ENCODE assay signal across 8 mouse cellular contexts in genomic region chr11:62576530-62577152, GRCm38 (mm10). TPM values are rescaled to one million over a fixed set of nuclear protein-coding genes. Genes with fewer than 3 reads are reported as not detected.
A peak's percentile ranks its signal among the peaks of the same experiment; 100 is the strongest.
DNase-seq lines count a peak whose midpoint lies in the region; ATAC-seq lines count a peak whose summit lies in the region.

No protein-coding gene starts in this region.

- no peak overlapping the region; the same call in 1 of the 2 replicates for H3K9ac ChIP-seq in neural tube, embryonic 11.5 days (ENCODE audit: low read length)
- peak overlapping the region; percentile 66 for H3K9ac ChIP-seq in liver, embryonic 12.5 days

- H3K27ac ChIP-seq in neural tube, embryonic 11.5 days (ENCODE audit: low read depth, low read length), result no peak overlapping the region
- H3K27ac ChIP-seq in hindbrain, embryonic 10.5 days, result no peak overlapping the region
- H3K27ac ChIP-seq in liver, embryonic 12.5 days, result peak overlapping the region; percentile 75

- peak overlapping the region; percentile 97 for H3K4me2 ChIP-seq in neural tube, embryonic 11.5 days (ENCODE audit: low read depth)
- peak overlapping the region; percentile 95 for H3K4me2 ChIP-seq in liver, embryonic 12.5 days

- peak overlapping the region; percentile 47 for H3K4me3 ChIP-seq in neural tube, embryonic 11.5 days (ENCODE audit: low read depth, low read length)
- H3K4me3 ChIP-seq in hindbrain, embryonic 10.5 days, result peak overlapping the region; percentile 69
- H3K4me3 ChIP-seq in liver, embryonic 12.5 days, result peak overlapping the region; percentile 64

- DNase-seq in neural tube, embryonic 11.5 days (ENCODE audit: low spot score), result no peak
- no peak for DNase-seq in neural tube, embryonic 10.5 days (ENCODE audit: extremely low spot score, low spot score)
- no peak for DNase-seq in hindbrain, embryonic 10.5 days (ENCODE audit: low spot score)
- peak; percentile 64 to 68 for DNase-seq in monocyte, adult 2 months (ENCODE audit: low read depth in 1 of 2, low spot score in 2 of 2)
- DNase-seq in thymus, postnatal 10 days (ENCODE audit: low spot score in 2 of 2), result peak; percentile 72 to 78
- DNase-seq in kidney, postnatal 10 days, result no peak

- WGBS in neural tube, embryonic 11.5 days, result 69% methylated on average over 16 of the region's 16 CpGs
- WGBS in hindbrain, embryonic 10.5 days, result 64% methylated on average over 16 of the region's 16 CpGs
- WGBS in liver, embryonic 12.5 days (ENCODE audit: insufficient replicate concordance), result 11% methylated on average over 16 of the region's 16 CpGs

- H3K4me1 ChIP-seq in neural tube, embryonic 11.5 days (ENCODE audit: control insufficient read depth, insufficient read depth, low read length), result no peaks in the 10 kb centered on the region
- H3K4me1 ChIP-seq in hindbrain, embryonic 10.5 days (replicated peaks), result peaks cover 17% of the 10 kb centered on the region
- H3K4me1 ChIP-seq in liver, embryonic 12.5 days, result peaks cover 61% of the 10 kb centered on the region

- H3K36me3 ChIP-seq in neural tube, embryonic 11.5 days (ENCODE audit: control insufficient read depth, insufficient read depth, low read length), result no peaks in the 10 kb centered on the region
- H3K36me3 ChIP-seq in hindbrain, embryonic 10.5 days, result no peaks in the 10 kb centered on the region
- no peaks in the 10 kb centered on the region for H3K36me3 ChIP-seq in liver, embryonic 12.5 days

- H3K9me3 ChIP-seq in neural tube, embryonic 11.5 days (ENCODE audit: control insufficient read depth, low read length), result no peaks in the 10 kb centered on the region
- H3K9me3 ChIP-seq in hindbrain, embryonic 10.5 days, result no peaks in the 10 kb centered on the region
- no peaks in the 10 kb centered on the region for H3K9me3 ChIP-seq in liver, embryonic 12.5 days (replicated peaks)

- H3K27me3 ChIP-seq in neural tube, embryonic 11.5 days (ENCODE audit: control insufficient read depth, insufficient read depth, low read length), result no peaks in the 10 kb centered on the region
- peaks cover 16% of the 10 kb centered on the region for H3K27me3 ChIP-seq in hindbrain, embryonic 10.5 days (ENCODE audit: insufficient read depth, poor library complexity, severe bottlenecking)
- H3K27me3 ChIP-seq in liver, embryonic 12.5 days (replicated peaks), result no peaks in the 10 kb centered on the region

- ATAC-seq in neural tube, embryonic 11.5 days (ENCODE audit: insufficient read depth, low FRiP score, low TSS enrichment), result no peak
- ATAC-seq in erythroid progenitor cell, adult 5-6 weeks (replicated peaks; ENCODE audit: low FRiP score, poor library complexity, severe bottlenecking), result peak; percentile 20; the same call in 1 of the 2 replicates
- peak; percentile 64 for ATAC-seq in liver, embryonic 12.5 days

RNA-seq across cellular contexts. Expression of gene Trpv2, which starts 2.4 kb away (rescaled TPM):
- 10.0 and 11.7 TPM in 2 replicates for polyA plus RNA-seq in neural tube, embryonic 11.5 days (2014; fragmentation: Nextera tagmentation; extraction: Ambion mirVana)
- total RNA-seq in erythroid progenitor cell, adult 5-6 weeks (2015; ENCODE audit: low replicate concordance), result 7.6 and 18.9 TPM in 2 replicates
- total RNA-seq in erythroid progenitor cell, adult 5-6 weeks (2017; ENCODE audit: low replicate concordance), result 7.0 and 7.8 TPM in 2 replicates
- 6.2 and 6.5 TPM in 2 replicates for polyA plus RNA-seq in hindbrain, embryonic 10.5 days (2016; fragmentation: Nextera tagmentation; extraction: Ambion mirVana)
- 8.0 and 9.0 TPM in 2 replicates for polyA plus RNA-seq in liver, embryonic 12.5 days (2016; fragmentation: Nextera tagmentation; extraction: Ambion mirVana)

RNA-seq across cellular contexts. Expression of gene Ubb, which starts 25.7 kb away (rescaled TPM):
- 3,903 and 3,916 TPM in 2 replicates for polyA plus RNA-seq in neural tube, embryonic 11.5 days (2014; fragmentation: Nextera tagmentation; extraction: Ambion mirVana)
- 699 and 746 TPM in 2 replicates for total RNA-seq in erythroid progenitor cell, adult 5-6 weeks (2015; ENCODE audit: low replicate concordance)
- total RNA-seq in erythroid progenitor cell, adult 5-6 weeks (2017; ENCODE audit: low replicate concordance), result 465 and 536 TPM in 2 replicates
- polyA plus RNA-seq in hindbrain, embryonic 10.5 days (2016; fragmentation: Nextera tagmentation; extraction: Ambion mirVana), result 3,368 and 3,918 TPM in 2 replicates
- 1,472 and 1,525 TPM in 2 replicates for polyA plus RNA-seq in liver, embryonic 12.5 days (2016; fragmentation: Nextera tagmentation; extraction: Ambion mirVana)

RNA-seq across cellular contexts. Expression of gene Cenpv, which starts 37.6 kb away (rescaled TPM):
- 59.6 and 66.7 TPM in 2 replicates for polyA plus RNA-seq in neural tube, embryonic 11.5 days (2014; fragmentation: Nextera tagmentation; extraction: Ambion mirVana)
- total RNA-seq in erythroid progenitor cell, adult 5-6 weeks (2015; ENCODE audit: low replicate concordance), result 12.6 and 55.9 TPM in 2 replicates
- total RNA-seq in erythroid progenitor cell, adult 5-6 weeks (2017; ENCODE audit: low replicate concordance), result 18.4 and 28.8 TPM in 2 replicates
- 27.8 and 39.0 TPM in 2 replicates for polyA plus RNA-seq in hindbrain, embryonic 10.5 days (2016; fragmentation: Nextera tagmentation; extraction: Ambion mirVana)
- 30.6 and 32.3 TPM in 2 replicates for polyA plus RNA-seq in liver, embryonic 12.5 days (2016; fragmentation: Nextera tagmentation; extraction: Ambion mirVana)

Comparison
In these comparisons a context has a peak if more than half of its experiments do, and no peak if none do; other contexts are left out.
1. DNase-seq: peak in monocyte, adult 2 months (2 of 2) and thymus, postnatal 10 days (2 of 2); none in neural tube, embryonic 11.5 days (single experiment), neural tube, embryonic 10.5 days (single experiment), hindbrain, embryonic 10.5 days (single experiment) and kidney, postnatal 10 days (single experiment).
2. Peak in every context shown above with its lines, with median percentiles within 50 percentile points of each other: H3K4me3 ChIP-seq.